Mouse (Mus musculus) liver, embryonic 11.5 days (tissue): ENCODE data around the gene Rhot2. TPM values are rescaled to one million over a fixed set of nuclear protein-coding genes. Genes with fewer than 3 reads are reported as not detected.

Source experiments
- ATAC-seq: fragments of 200-750 bp; cut with Nextera tagmentation; replicated peaks from 2 replicates; pipeline ENCODE4 v1.8.0; 2017; ENCODE audit warnings: moderate number of reproducible peaks, mild to moderate bottlenecking, moderate TSS enrichment, moderate library complexity; ENCODE audit not compliant: low FRiP score
- DNase-seq: peaks from one replicate; pipeline ENCODE4 v3.0.0-alpha.2; 2017; ENCODE audit warnings: low spot score
- H3K27ac ChIP-seq: fragments of 300-500 bp; sonication (generic); 2 replicates; pipeline ENCODE4 v1.5.1; 2014; ENCODE audit warnings: mild to moderate bottlenecking, low read depth, low read length, control low read depth
- H3K27me3 ChIP-seq: fragments of 300-500 bp; sonication (generic); replicated peaks from 2 replicates; pipeline ENCODE4 v1.6.1; 2014; ENCODE audit warnings: low read length, mixed read lengths; ENCODE audit not compliant: control insufficient read depth, insufficient read depth
- H3K36me3 ChIP-seq: fragments of 300-500 bp; sonication (generic); 2 replicates; pipeline ENCODE4 v1.6.1; 2014; ENCODE audit warnings: mild to moderate bottlenecking, low read length, moderate library complexity, mixed read lengths; ENCODE audit not compliant: control insufficient read depth, insufficient read depth
- H3K4me1 ChIP-seq: fragments of 300-500 bp; sonication (generic); replicated peaks from 2 replicates; pipeline ENCODE4 v1.6.1; 2014; ENCODE audit warnings: low read length, mixed read lengths; ENCODE audit not compliant: control insufficient read depth, insufficient read depth
- H3K4me2 ChIP-seq: fragments of 300-500 bp; sonication (generic); 2 replicates; pipeline ENCODE4 v1.6.1; 2014; ENCODE audit warnings: mild to moderate bottlenecking, control low read depth, moderate library complexity
- H3K4me3 ChIP-seq: fragments of 300-500 bp; sonication (generic); 2 replicates; pipeline ENCODE4 v1.5.1; 2014; ENCODE audit warnings: low read depth, low read length, control low read depth
- H3K9ac ChIP-seq: fragments of 300-500 bp; sonication (generic); 2 replicates; pipeline ENCODE4 v1.6.1; 2014; ENCODE audit warnings: low read depth, low read length, control low read depth
- H3K9me3 ChIP-seq: fragments of 300-500 bp; sonication (generic); 2 replicates; pipeline ENCODE4 v1.6.1; 2016; ENCODE audit warnings: low read length, inconsistent platforms, mixed read lengths; ENCODE audit not compliant: control insufficient read depth
- WGBS: fragments of 180-500 bp; shearing (Covaris S2); extraction: QIAGEN DNeasy Blood & Tissue Kit; methylation state at CpG from one replicate; pipeline ENCODE4 v1.1.7; 2014; 5-methylcytosine and 5-hydroxymethylcytosine counted together
- polyA plus RNA-seq: library from polyadenylated mRNA; unstranded; fragments of >200 nt; fragmentation: Nextera tagmentation; extraction: Ambion mirVana; gene quantifications from 2 replicates; pipeline ENCODE4 v1.2.1, GENCODE M21; 2014

Rhot2 gene
- polyA plus RNA-seq, 1 experiment from 2014 or later = 12.8 TPM

- WGBS = under 1% methylated on average over 18 of the region's 18 CpGs
- Histone ChIP-seq H3K27me3 (peaks cover 29% of the 10 kb centered on the region), H3K27ac (peak within 1 kb of the TSS; percentile 57; the same call in 1 of the 2 replicates), H3K4me3 (peak within 1 kb of the TSS; percentile 84), H3K4me2 (peak within 1 kb of the TSS; percentile 89), H3K36me3 (peaks cover 20% of the 10 kb centered on the region), H3K9ac (peak within 1 kb of the TSS; percentile 81), H3K4me1 (peaks cover 21% of the 10 kb centered on the region), H3K9me3 (no peaks in the 10 kb centered on the region)
- DNase-seq (peak; percentile 70), ATAC-seq (peak; percentile 76)
These were observed 21.2 kb downstream of the Rhot2 start, which contains the start of gene Wdr24 for GRCm38 (mm10) chr17:25823452-25823851. TSS of gene Wdr24 (plus strand) at chr17:25823627.

DNA sequence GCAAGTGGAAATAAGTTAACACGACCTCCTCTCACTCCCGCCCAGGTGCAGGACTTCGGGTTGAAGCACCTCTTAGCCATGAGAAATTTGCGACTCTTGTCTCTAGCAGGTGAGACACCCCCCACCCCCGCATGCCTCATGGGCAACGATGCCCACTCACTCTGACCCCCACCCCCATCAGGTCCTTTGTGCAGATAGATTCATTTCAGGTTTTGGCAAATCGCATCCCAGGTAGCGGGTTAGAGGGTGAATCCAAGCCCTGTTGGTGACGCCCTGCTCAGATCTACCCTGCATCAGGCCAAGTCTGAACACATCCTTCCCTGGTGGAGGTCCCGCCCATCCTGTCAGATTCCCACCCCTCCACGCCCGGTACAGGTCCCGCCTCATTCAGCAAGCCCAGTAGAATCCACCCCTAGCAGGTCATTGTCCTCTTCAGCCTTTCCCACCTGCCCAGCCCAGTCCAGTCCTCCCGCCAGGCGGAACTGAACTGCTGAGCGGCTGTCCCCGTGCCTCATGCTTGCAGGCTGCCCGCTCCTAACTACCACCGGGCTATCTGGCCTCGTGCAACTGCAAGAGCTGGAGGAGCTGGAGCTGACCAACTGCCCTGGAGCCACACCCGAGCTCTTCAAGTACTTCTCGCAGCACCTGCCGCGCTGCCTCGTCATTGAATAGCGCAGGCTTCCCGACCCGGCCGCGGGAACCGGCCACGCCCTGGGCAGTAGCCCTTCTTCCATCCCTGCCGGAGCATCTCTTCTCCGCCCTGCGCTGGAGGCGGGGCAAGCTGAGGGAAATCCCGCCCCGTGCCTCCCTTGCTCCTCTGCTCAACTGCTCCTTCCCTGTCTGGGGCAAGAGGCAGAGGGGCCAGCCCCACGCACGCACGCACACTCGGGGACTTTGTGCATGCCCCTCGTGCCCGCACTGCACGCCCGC is 25.5 kb downstream of the Rhot2 start:
- H3K4me1 ChIP-seq = peaks cover 2% of the 10 kb centered on the region
- H3K9me3 ChIP-seq = no peaks in the 10 kb centered on the region
- WGBS = 8% methylated on average over 46 of the region's 46 CpGs
- no peaks in the 10 kb centered on the region for H3K36me3 ChIP-seq
- no peak overlapping the region for H3K9ac ChIP-seq
- no peak overlapping the region for H3K27ac ChIP-seq
- no peak for ATAC-seq
- peak overlapping the region; percentile 14 for H3K4me3 ChIP-seq
- H3K4me2 ChIP-seq = peak overlapping the region; percentile 37
- peaks cover 63% of the 10 kb centered on the region for H3K27me3 ChIP-seq
- DNase-seq = no peak

DNA sequence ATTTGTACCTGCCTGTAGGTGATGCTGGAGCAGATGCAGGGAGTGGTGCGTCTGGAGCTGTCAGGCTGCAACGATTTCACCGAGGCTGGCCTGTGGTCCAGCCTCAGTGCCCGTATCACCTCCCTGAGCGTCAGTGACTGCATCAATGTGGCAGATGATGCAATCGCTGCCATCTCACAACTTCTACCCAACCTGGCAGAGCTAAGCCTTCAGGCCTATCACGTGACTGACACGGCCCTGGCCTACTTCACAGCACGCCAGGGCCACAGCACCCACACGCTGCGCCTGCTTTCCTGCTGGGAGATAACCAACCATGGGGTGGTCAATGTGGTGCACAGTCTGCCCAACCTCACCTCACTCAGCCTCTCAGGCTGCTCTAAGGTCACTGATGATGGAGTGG is 27.0 kb downstream of the Rhot2 start:
- no peak overlapping the region for H3K9ac ChIP-seq
- H3K4me3 ChIP-seq = no peak overlapping the region
- H3K27me3 ChIP-seq = peaks cover 76% of the 10 kb centered on the region
- no peaks in the 10 kb centered on the region for H3K9me3 ChIP-seq
- no peak overlapping the region for H3K4me2 ChIP-seq
- no peaks in the 10 kb centered on the region for H3K4me1 ChIP-seq
- no peaks in the 10 kb centered on the region for H3K36me3 ChIP-seq
- WGBS = 75% methylated on average over 11 of the region's 11 CpGs
- H3K27ac ChIP-seq = no peak overlapping the region
- no peak for ATAC-seq
- no peak for DNase-seq

DNA sequence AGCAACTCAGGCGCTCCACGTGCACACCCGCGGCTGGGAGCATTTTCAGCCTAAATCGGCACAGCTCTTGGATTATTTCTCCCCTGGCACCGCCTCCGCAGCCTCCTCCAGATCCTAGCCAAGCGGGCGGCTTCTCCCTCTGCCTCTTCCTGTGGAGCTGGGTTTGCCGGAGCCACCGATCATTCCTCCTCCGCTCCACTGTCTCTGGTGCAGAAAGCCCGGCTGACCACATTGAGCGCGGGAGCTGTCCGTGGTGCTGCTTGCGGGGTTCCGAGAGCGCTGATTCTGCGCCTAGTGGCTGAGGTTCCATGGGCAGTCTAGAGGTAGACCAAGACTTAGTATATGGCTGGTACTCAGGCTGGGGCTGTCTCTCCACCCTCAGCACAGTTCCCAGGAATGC is 31.2 kb downstream of the Rhot2 start:
- Histone ChIP-seq H3K4me3 (no peak overlapping the region), H3K4me1 (peaks cover 4% of the 10 kb centered on the region; the same call in 1 of the 2 replicates), H3K9me3 (no peaks in the 10 kb centered on the region), H3K36me3 (no peaks in the 10 kb centered on the region), H3K9ac (no peak overlapping the region), H3K4me2 (no peak overlapping the region), H3K27ac (no peak overlapping the region), H3K27me3 (peaks cover 89% of the 10 kb centered on the region)
- ATAC-seq = 0 out of 2 replicates have a peak, but pooled peaks have one; percentile 40
- peak; percentile 86 for DNase-seq
- 3% methylated on average over 20 of the region's 20 CpGs for WGBS

DNA sequence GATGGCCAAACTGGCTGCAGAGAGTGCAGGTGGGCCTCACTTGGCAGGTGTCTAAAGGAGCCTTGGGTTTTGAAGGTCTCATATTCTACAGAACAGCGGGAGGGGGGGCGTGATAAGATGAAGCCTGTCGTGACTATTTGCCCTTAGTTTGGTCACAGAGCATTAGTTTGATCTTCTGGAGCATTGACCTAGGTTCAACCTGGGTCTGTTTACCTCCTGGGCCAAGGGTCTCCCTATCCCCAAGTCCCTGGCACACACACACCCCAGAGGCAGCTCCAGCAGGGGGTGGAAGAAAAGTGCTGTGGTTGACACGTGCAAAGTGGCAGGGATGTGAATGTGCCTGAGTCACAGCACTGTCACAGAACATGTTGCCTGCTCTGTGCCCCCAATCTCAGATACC is 33.8 kb downstream of the Rhot2 start:
- peaks cover 74% of the 10 kb centered on the region for H3K27me3 ChIP-seq
- no peaks in the 10 kb centered on the region for H3K36me3 ChIP-seq
- 63% methylated on average over 4 of the region's 4 CpGs for WGBS
- peaks cover 4% of the 10 kb centered on the region; the same call in 1 of the 2 replicates for H3K4me1 ChIP-seq
- H3K4me3 ChIP-seq = no peak overlapping the region
- ATAC-seq = no peak
- H3K4me2 ChIP-seq = no peak overlapping the region
- DNase-seq = no peak
- H3K9me3 ChIP-seq = no peaks in the 10 kb centered on the region
- H3K9ac ChIP-seq = no peak overlapping the region
- no peak overlapping the region for H3K27ac ChIP-seq

DNA sequence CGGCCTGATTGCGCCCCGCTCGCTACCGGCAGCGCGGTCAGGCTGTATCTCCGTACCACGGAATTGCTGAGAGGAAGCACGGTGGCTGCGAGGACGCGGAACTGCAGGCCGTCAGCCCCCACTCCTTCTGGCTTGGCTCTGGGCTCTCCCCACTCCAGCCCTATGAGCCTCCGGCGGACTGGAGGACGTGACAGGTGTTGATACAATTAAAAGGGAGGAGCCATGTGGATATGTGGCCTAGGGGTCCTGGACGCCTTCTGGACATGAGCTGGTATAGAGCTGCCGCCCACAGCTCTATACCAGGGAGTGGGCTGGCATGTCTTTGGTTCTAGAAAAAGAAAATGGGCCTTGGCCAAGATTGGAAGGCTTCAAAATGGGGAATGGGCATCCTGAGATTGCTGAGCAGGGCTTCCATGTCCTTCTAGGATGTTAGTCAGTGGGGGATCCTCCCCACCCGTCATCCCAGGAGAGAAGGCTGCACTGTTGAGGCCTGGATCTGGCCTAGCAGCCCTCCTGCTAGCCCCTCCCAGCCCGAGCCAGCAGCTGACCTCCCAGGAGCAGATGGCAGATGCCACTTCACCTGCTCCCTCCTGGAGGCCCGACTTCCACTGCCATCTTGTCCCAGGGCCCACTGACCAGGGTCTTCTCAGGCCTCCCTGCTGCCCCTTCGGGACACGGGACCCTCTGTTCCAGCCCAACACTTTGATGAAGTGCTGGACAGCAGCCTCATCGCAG is 34.9 kb downstream of the Rhot2 start:
- no peak overlapping the region for H3K27ac ChIP-seq
- no peaks in the 10 kb centered on the region for H3K36me3 ChIP-seq
- peaks cover 70% of the 10 kb centered on the region for H3K27me3 ChIP-seq
- H3K9ac ChIP-seq = peak overlapping the region; percentile 22
- peaks cover 4% of the 10 kb centered on the region; the same call in 1 of the 2 replicates for H3K4me1 ChIP-seq
- no peaks in the 10 kb centered on the region for H3K9me3 ChIP-seq
- H3K4me3 ChIP-seq = peak overlapping the region; percentile 59
- peak overlapping the region; percentile 90 for H3K4me2 ChIP-seq
- no peak for ATAC-seq
- DNase-seq = no peak
- 13% methylated on average over 25 of the region's 25 CpGs for WGBS

- H3K9ac ChIP-seq = peak within 1 kb of the TSS; percentile 27
- peak; percentile 60 for DNase-seq
- peak within 1 kb of the TSS; percentile 59 for H3K4me3 ChIP-seq
- ATAC-seq = peak; percentile 54
- no peaks in the 10 kb centered on the region for H3K36me3 ChIP-seq
- H3K9me3 ChIP-seq = no peaks in the 10 kb centered on the region
- no peak within 1 kb of the TSS for H3K27ac ChIP-seq
- peaks cover 66% of the 10 kb centered on the region for H3K27me3 ChIP-seq
- peak within 1 kb of the TSS; percentile 90 for H3K4me2 ChIP-seq
- under 1% methylated on average over 85 of the region's 100 CpGs for WGBS
- peaks cover 4% of the 10 kb centered on the region; the same call in 1 of the 2 replicates for H3K4me1 ChIP-seq
These were observed 35.7 kb downstream of the Rhot2 start, which contains the start of gene Fbxl16 for GRCm38 (mm10) chr17:25808789-25809605. TSS of gene Fbxl16 (plus strand) at chr17:25809085.

GRCm38 (mm10) chr17:25808028-25808427 is 36.6 kb downstream of the Rhot2 start:
- WGBS = 43% methylated on average over 5 of the region's 5 CpGs
- H3K4me3 ChIP-seq = 0 out of 2 replicates have a peak overlapping the region, but pooled peaks have one; percentile 59
- no peak for DNase-seq

More at GRCm38 (mm10) chr17:25808028-25808427, 36.6 kb downstream of the Rhot2 start:
- Histone ChIP-seq H3K27ac (no peak overlapping the region), H3K36me3 (no peaks in the 10 kb centered on the region), H3K27me3 (peaks cover 61% of the 10 kb centered on the region), H3K4me2 (peak overlapping the region; percentile 90), H3K9ac (no peak overlapping the region), H3K4me1 (peaks cover 4% of the 10 kb centered on the region; the same call in 1 of the 2 replicates), H3K9me3 (no peaks in the 10 kb centered on the region)
- ATAC-seq = no peak
